Comparison of ENCODE assay signal across 18 mouse cellular contexts in genomic region chr7:49334163-49334562, GRCm38 (mm10).
A peak's percentile ranks its signal among the peaks of the same experiment; 100 is the strongest.
DNase-seq lines count a peak whose midpoint lies in the region; ATAC-seq and TF ChIP-seq lines count a peak whose summit lies in the region.
"Had no signal": no experiment of that assay in that cellular context is flagged by ENCODE, and none has a peak within 500 bp of the region (broad histone marks: within the 10 kb centered on the region; RNA-seq: fewer than 3 reads in every experiment).

No protein-coding gene starts in this region.

- H3K4me2 ChIP-seq in neural tube, embryonic 12.5 days (replicated peaks) = 0 out of 2 replicates have a peak overlapping the region, but pooled peaks have one; percentile 7
- H3K4me2 ChIP-seq in myocyte (ENCODE audit: low read depth) = peak overlapping the region; percentile 64
- H3K4me2 ChIP-seq: forebrain, embryonic 13.5 days; heart, embryonic 11.5 days; heart, embryonic 15.5 days; hindbrain, embryonic 15.5 days had no signal

- no peaks in the 10 kb centered on the region for H3K9me3 ChIP-seq in neural tube, embryonic 12.5 days
- H3K9me3 ChIP-seq: embryonic facial prominence, embryonic 10.5 days; forebrain, embryonic 13.5 days; heart, embryonic 15.5 days; hindbrain, embryonic 15.5 days had no signal

- no peak overlapping the region for H3K9ac ChIP-seq in neural tube, embryonic 12.5 days
- H3K9ac ChIP-seq: forebrain, embryonic 13.5 days; forebrain, postnatal 0 days; heart, embryonic 15.5 days; hindbrain, embryonic 15.5 days had no signal

- no peaks in the 10 kb centered on the region for H3K27me3 ChIP-seq in neural tube, embryonic 12.5 days (replicated peaks)
- H3K27me3 ChIP-seq in myocyte (ENCODE audit: control insufficient read depth, insufficient read depth, insufficient read length) = no peaks in the 10 kb centered on the region
- H3K27me3 ChIP-seq: forebrain, embryonic 13.5 days; heart, embryonic 15.5 days; hindbrain, embryonic 15.5 days had no signal

- no peak overlapping the region for H3ac ChIP-seq in myocyte (ENCODE audit: control insufficient read depth, insufficient read length)

- no peak overlapping the region for H3K27ac ChIP-seq in neural tube, embryonic 12.5 days
- H3K27ac ChIP-seq: embryonic facial prominence, embryonic 10.5 days; forebrain, embryonic 13.5 days; heart, adult 2 months; heart, embryonic 15.5 days; hindbrain, embryonic 15.5 days had no signal

- no peaks in the 10 kb centered on the region for H3K36me3 ChIP-seq in neural tube, embryonic 12.5 days
- no peaks in the 10 kb centered on the region for H3K36me3 ChIP-seq in myocyte (ENCODE audit: control insufficient read depth, insufficient read depth)
- H3K36me3 ChIP-seq: embryonic facial prominence, embryonic 10.5 days; heart, embryonic 15.5 days; hindbrain, embryonic 15.5 days had no signal

- no peaks in the 10 kb centered on the region for H3K79me2 ChIP-seq in myocyte (ENCODE audit: control insufficient read depth, insufficient read depth)

- ATAC-seq in neural tube, embryonic 12.5 days (ENCODE audit: low FRiP score, low read depth) = peak; percentile 30; the same call in 1 of the 2 replicates
- ATAC-seq: forebrain, embryonic 13.5 days; forebrain, postnatal 0 days had no signal

- peak; percentile 63 for DNase-seq in gastrocnemius, adult 18-20 months (ENCODE audit: low spot score)
- DNase-seq in gastrocnemius, postnatal 10 days = no peak
- DNase-seq in neural tube, embryonic 10.5 days (ENCODE audit: extremely low spot score, low spot score) = no peak
- DNase-seq in natural killer cell, adult 2 months (ENCODE audit: low spot score in 2 of 2) = no peak
- DNase-seq: adrenal gland, adult 8-10 months; adrenal gland, postnatal 36 days; cerebellum, adult 2 months; cerebellum, postnatal 10 days; forebrain, postnatal 0 days; heart, adult 2 months; heart, postnatal 14 days had no signal

- peaks cover 32% of the 10 kb centered on the region for H3K4me1 ChIP-seq in neural tube, embryonic 12.5 days

- H3K4me3 ChIP-seq in neural tube, embryonic 12.5 days = no peak overlapping the region
- no peak overlapping the region for H3K4me3 ChIP-seq in myocyte
- H3K4me3 ChIP-seq: embryonic facial prominence, embryonic 10.5 days; forebrain, embryonic 13.5 days; heart, adult 2 months; heart, embryonic 15.5 days; hindbrain, embryonic 15.5 days had no signal

- 11% methylated on average over 5 of the region's 5 CpGs for WGBS in neural tube, embryonic 12.5 days

- TF ChIP-seq POLR2A in myocyte (IDR thresholded peaks at IDR 0.05; ENCODE audit: insufficient read length, low read depth) = no peak

TF ChIP-seq in myocyte, 11 proteins besides CTCF, POLR2A, EP300 and RAD21:
- TF ChIP-seq TCF12 (IDR thresholded peaks at IDR 0.05; ENCODE audit: insufficient read depth, poor library complexity, severe bottlenecking) = peak; percentile 41
- peak in 2 of 3 experiments; percentile 41 to 98 for TF ChIP-seq MYOG (IDR thresholded peaks at IDR 0.05; ENCODE audit: control insufficient read depth in 1 of 3, insufficient read depth in 1 of 3, insufficient read length in 2 of 3, low read depth in 2 of 3)
- TF ChIP-seq MYOD1 (IDR thresholded peaks at IDR 0.05; ENCODE audit: control insufficient read depth in 1 of 3, insufficient read length in 2 of 3, low read depth in 2 of 3) = peak; percentile 40 to 82 (median 81)
- no peak for TF ChIP-seq POLR2AphosphoS2 (IDR thresholded peaks at IDR 0.05; ENCODE audit: insufficient read length, low read depth)
- no peak for TF ChIP-seq E2F4 (IDR thresholded peaks at IDR 0.05; ENCODE audit: insufficient read depth)
- no peak for TF ChIP-seq TCF3 (IDR thresholded peaks at IDR 0.05; ENCODE audit: insufficient read length, low read depth)
TF ChIP-seq in myocyte: peak in this region for 3.
